ENCODE assay signal across 8 mouse cellular contexts in genomic region chr3:142282706-142283105, GRCm38 (mm10).
DNase-seq lines count a peak whose midpoint lies in the region; ATAC-seq and TF ChIP-seq lines count a peak whose summit lies in the region.

No protein-coding gene starts in this region.

- no peaks in the 10 kb centered on the region for H3K27me3 ChIP-seq in heart, postnatal 0 days (ENCODE audit: control insufficient read depth, insufficient read depth, low read length)
- H3K27me3 ChIP-seq in liver, embryonic 15.5 days, result no peaks in the 10 kb centered on the region
- H3K27me3 ChIP-seq in neural tube, embryonic 11.5 days (ENCODE audit: control insufficient read depth, insufficient read depth, low read length), result no peaks in the 10 kb centered on the region

- H3K9ac ChIP-seq in heart, postnatal 0 days (replicated peaks; ENCODE audit: low read depth, low read length), result no peak overlapping the region
- no peak overlapping the region for H3K9ac ChIP-seq in liver, embryonic 15.5 days
- no peak overlapping the region for H3K9ac ChIP-seq in neural tube, embryonic 11.5 days (ENCODE audit: low read length)

- peaks cover 28% of the 10 kb centered on the region for H3K4me1 ChIP-seq in bone marrow macrophage, adult 2 months (ENCODE audit: control insufficient read depth, insufficient read depth, low read length)
- H3K4me1 ChIP-seq in embryonic fibroblast, embryonic 13.5 days (ENCODE audit: control insufficient read depth, insufficient read depth, low read length), result peaks cover 15% of the 10 kb centered on the region
- peaks cover 20% of the 10 kb centered on the region for H3K4me1 ChIP-seq in heart, postnatal 0 days (ENCODE audit: control insufficient read depth, insufficient read depth)
- H3K4me1 ChIP-seq in liver, embryonic 15.5 days (replicated peaks), result peaks cover 20% of the 10 kb centered on the region
- H3K4me1 ChIP-seq in neural tube, embryonic 11.5 days (ENCODE audit: control insufficient read depth, insufficient read depth, low read length), result no peaks in the 10 kb centered on the region

- 38% methylated on average over 9 of the region's 9 CpGs for WGBS in heart, postnatal 0 days
- 34% methylated on average over 9 of the region's 9 CpGs for WGBS in liver, embryonic 15.5 days (ENCODE audit: insufficient replicate concordance)
- WGBS in neural tube, embryonic 11.5 days, result 55% methylated on average over 9 of the region's 9 CpGs

- no peaks in the 10 kb centered on the region for H3K9me3 ChIP-seq in heart, postnatal 0 days (replicated peaks; ENCODE audit: control insufficient read depth, low read length)
- no peaks in the 10 kb centered on the region for H3K9me3 ChIP-seq in liver, embryonic 15.5 days (replicated peaks)
- H3K9me3 ChIP-seq in neural tube, embryonic 11.5 days (ENCODE audit: control insufficient read depth, low read length), result no peaks in the 10 kb centered on the region

- peaks cover 11% of the 10 kb centered on the region for H3K36me3 ChIP-seq in heart, postnatal 0 days (replicated peaks; ENCODE audit: control insufficient read depth, insufficient read depth, low read length)
- no peaks in the 10 kb centered on the region for H3K36me3 ChIP-seq in liver, embryonic 15.5 days (replicated peaks)
- H3K36me3 ChIP-seq in neural tube, embryonic 11.5 days (ENCODE audit: control insufficient read depth, insufficient read depth, low read length), result no peaks in the 10 kb centered on the region

- H3K27ac ChIP-seq in bone marrow macrophage, adult 2 months (ENCODE audit: insufficient read depth, low read depth, low read length), result no peak overlapping the region
- no peak overlapping the region for H3K27ac ChIP-seq in embryonic fibroblast, embryonic 13.5 days (ENCODE audit: insufficient read depth, low read length)
- no peak overlapping the region for H3K27ac ChIP-seq in heart, postnatal 0 days (ENCODE audit: low read depth)
- no peak overlapping the region for H3K27ac ChIP-seq in liver, embryonic 15.5 days (replicated peaks)
- no peak overlapping the region for H3K27ac ChIP-seq in neural tube, embryonic 11.5 days (ENCODE audit: low read depth, low read length)

- ATAC-seq in heart, postnatal 0 days (ENCODE audit: insufficient read depth, low read depth), result peak; percentile 80
- ATAC-seq in liver, embryonic 15.5 days (ENCODE audit: insufficient read depth), result peak; percentile 23; the same call in 1 of the 2 replicates
- ATAC-seq in neural tube, embryonic 11.5 days (ENCODE audit: insufficient read depth, low FRiP score, low TSS enrichment), result peak; percentile 73

- DNase-seq in CD8-positive naive resting alpha-beta T cell, adult 2 months (ENCODE audit: low read depth in 2 of 2, low spot score in 2 of 2), result peak; percentile 43 to 48
- DNase-seq in heart, postnatal 0 days (ENCODE audit: low spot score), result peak; percentile 84
- DNase-seq in kidney, postnatal 4 days, result peak; percentile 67 to 79
- DNase-seq in neural tube, embryonic 11.5 days (ENCODE audit: low spot score), result peak; percentile 62
- DNase-seq in testis, postnatal 10 days (ENCODE audit: low spot score), result peak; percentile 55

- peak; percentile 36; the same call in 1 of the 2 replicates for TF ChIP-seq CTCF in bone marrow macrophage, adult 2 months (IDR thresholded peaks at IDR 0.05; ENCODE audit: low read depth, low read length)
- TF ChIP-seq CTCF in embryonic fibroblast, embryonic 13.5 days (IDR thresholded peaks at IDR 0.05; ENCODE audit: borderline replicate concordance, insufficient read depth, low read length), result peak; percentile 49; the same call in 1 of the 2 replicates
- TF ChIP-seq CTCF in heart, postnatal 0 days (IDR thresholded peaks at IDR 0.05; ENCODE audit: low read depth), result peak; percentile 72

- no peak for TF ChIP-seq POLR2A in bone marrow macrophage, adult 2 months (IDR thresholded peaks at IDR 0.05; ENCODE audit: borderline replicate concordance, low read depth, low read length)
- no peak for TF ChIP-seq POLR2A in embryonic fibroblast, embryonic 13.5 days (IDR thresholded peaks at IDR 0.05; ENCODE audit: low read depth, low read length)

- peak overlapping the region; percentile 26; the same call in 1 of the 2 replicates for H3K4me2 ChIP-seq in heart, postnatal 0 days (ENCODE audit: low read depth, low read length)
- H3K4me2 ChIP-seq in liver, embryonic 15.5 days, result peak overlapping the region; percentile 49
- H3K4me2 ChIP-seq in neural tube, embryonic 11.5 days (ENCODE audit: low read depth), result no peak overlapping the region

- TF ChIP-seq EP300 in heart, postnatal 0 days (IDR thresholded peaks at IDR 0.05; ENCODE audit: low read depth), result no peak

- peak overlapping the region; percentile 64 for H3K4me3 ChIP-seq in bone marrow macrophage, adult 2 months (ENCODE audit: insufficient read depth, low read length)
- no peak overlapping the region for H3K4me3 ChIP-seq in embryonic fibroblast, embryonic 13.5 days (ENCODE audit: insufficient read depth, low read length)
- H3K4me3 ChIP-seq in heart, postnatal 0 days (ENCODE audit: low read depth, low read length), result no peak overlapping the region
- H3K4me3 ChIP-seq in liver, embryonic 15.5 days (replicated peaks), result peak overlapping the region; percentile 36
- no peak overlapping the region for H3K4me3 ChIP-seq in neural tube, embryonic 11.5 days (ENCODE audit: low read depth, low read length)

Comparison
In these comparisons a context has a peak if more than half of its experiments do, and no peak if none do; other contexts are left out.
1. H3K4me3 ChIP-seq: peak in bone marrow macrophage, adult 2 months (single experiment) and liver, embryonic 15.5 days (single experiment); none in embryonic fibroblast, embryonic 13.5 days (single experiment), heart, postnatal 0 days (single experiment) and neural tube, embryonic 11.5 days (single experiment).
2. ATAC-seq: peak in every context shown above with its lines; median percentile 80 in heart, postnatal 0 days; 73 in neural tube, embryonic 11.5 days; 23 in liver, embryonic 15.5 days.
3. Peak in every context shown above with its lines, with median percentiles within 50 percentile points of each other: DNase-seq and CTCF ChIP-seq.